Mouse (Mus musculus) cerebellum, adult 9-10 months (tissue): ENCODE data around the gene Gfap.

ENCODE experiments used
- DNase-seq: peaks from one replicate; pipeline ENCODE4 v3.0.0; 2022

The Gfap gene

GRCm38 (mm10) chr11:102895779-102896178 is 4.9 kb downstream of the Gfap start:
- no peak for DNase-seq

GRCm38 (mm10) chr11:102894716-102895115 is 6.0 kb downstream of the Gfap start:
- no peak for DNase-seq

GRCm38 (mm10) chr11:102893015-102893651 is 7.6 kb downstream of the Gfap start:
- DNase-seq: peak; percentile 73

- DNase-seq: no peak
Measured at GRCm38 (mm10) chr11:102890096-102890495, 10.6 kb downstream of the Gfap start.

GRCm38 (mm10) chr11:102888135-102888534 is 12.6 kb downstream of the Gfap start:
- DNase-seq: no peak

GRCm38 (mm10) chr11:102887433-102887832 is 13.3 kb downstream of the Gfap start:
- no peak for DNase-seq

GRCm38 (mm10) chr11:102884616-102885219 is 16.0 kb downstream of the Gfap start, which contains the start of gene Fam187a:
Fam187a (plus strand) TSS chr11:102885169.
- no peak for DNase-seq

- DNase-seq: peak; percentile 50
Measured at GRCm38 (mm10) chr11:102881314-102882198, 19.2 kb downstream of the Gfap start.

GRCm38 (mm10) chr11:102880585-102881313 is 20.0 kb downstream of the Gfap start, which contains the start of the genes Eftud2 and Ccdc103:
Eftud2 (minus strand) TSS chr11:102880985.
Ccdc103 (plus strand) TSS chr11:102881204.
- DNase-seq: peak; percentile 95

- DNase-seq: no peak
Measured at GRCm38 (mm10) chr11:102879558-102879957, 21.2 kb downstream of the Gfap start.

GRCm38 (mm10) chr11:102874801-102875334 is 25.8 kb downstream of the Gfap start:
- peak; percentile 85 for DNase-seq

- DNase-seq: peak; percentile 74
Measured at GRCm38 (mm10) chr11:102864272-102864671, 36.4 kb downstream of the Gfap start.

GRCm38 (mm10) chr11:102859933-102860332 is 40.8 kb downstream of the Gfap start:
- no peak for DNase-seq

GRCm38 (mm10) chr11:102858951-102859350 is 41.8 kb downstream of the Gfap start:
- DNase-seq: no peak

- no peak for DNase-seq
Measured at GRCm38 (mm10) chr11:102855941-102856340, 44.8 kb downstream of the Gfap start.

- no peak for DNase-seq
Measured at GRCm38 (mm10) chr11:102853760-102854159, 47.0 kb downstream of the Gfap start.

- DNase-seq: peak; percentile 73
Measured at GRCm38 (mm10) chr11:102851883-102852282, 48.8 kb downstream of the Gfap start.

- DNase-seq: no peak
Measured at GRCm38 (mm10) chr11:102845926-102846325, 54.8 kb downstream of the Gfap start.

- DNase-seq: no peak
Measured at GRCm38 (mm10) chr11:102838616-102839150, 62.0 kb downstream of the Gfap start.

GRCm38 (mm10) chr11:102838126-102838525 is 62.6 kb downstream of the Gfap start:
- no peak for DNase-seq

GRCm38 (mm10) chr11:102837385-102837784 is 63.3 kb downstream of the Gfap start:
- no peak for DNase-seq
